Mouse (Mus musculus): Measurements from ENCODE around the gene Lrcol1. TPM values are rescaled to one million over a fixed set of nuclear protein-coding genes. Genes with fewer than 3 reads are reported as not detected.

Gene Lrcol1
- polyA plus RNA-seq, 1 experiment from 2014 or later: not detected

DNA sequence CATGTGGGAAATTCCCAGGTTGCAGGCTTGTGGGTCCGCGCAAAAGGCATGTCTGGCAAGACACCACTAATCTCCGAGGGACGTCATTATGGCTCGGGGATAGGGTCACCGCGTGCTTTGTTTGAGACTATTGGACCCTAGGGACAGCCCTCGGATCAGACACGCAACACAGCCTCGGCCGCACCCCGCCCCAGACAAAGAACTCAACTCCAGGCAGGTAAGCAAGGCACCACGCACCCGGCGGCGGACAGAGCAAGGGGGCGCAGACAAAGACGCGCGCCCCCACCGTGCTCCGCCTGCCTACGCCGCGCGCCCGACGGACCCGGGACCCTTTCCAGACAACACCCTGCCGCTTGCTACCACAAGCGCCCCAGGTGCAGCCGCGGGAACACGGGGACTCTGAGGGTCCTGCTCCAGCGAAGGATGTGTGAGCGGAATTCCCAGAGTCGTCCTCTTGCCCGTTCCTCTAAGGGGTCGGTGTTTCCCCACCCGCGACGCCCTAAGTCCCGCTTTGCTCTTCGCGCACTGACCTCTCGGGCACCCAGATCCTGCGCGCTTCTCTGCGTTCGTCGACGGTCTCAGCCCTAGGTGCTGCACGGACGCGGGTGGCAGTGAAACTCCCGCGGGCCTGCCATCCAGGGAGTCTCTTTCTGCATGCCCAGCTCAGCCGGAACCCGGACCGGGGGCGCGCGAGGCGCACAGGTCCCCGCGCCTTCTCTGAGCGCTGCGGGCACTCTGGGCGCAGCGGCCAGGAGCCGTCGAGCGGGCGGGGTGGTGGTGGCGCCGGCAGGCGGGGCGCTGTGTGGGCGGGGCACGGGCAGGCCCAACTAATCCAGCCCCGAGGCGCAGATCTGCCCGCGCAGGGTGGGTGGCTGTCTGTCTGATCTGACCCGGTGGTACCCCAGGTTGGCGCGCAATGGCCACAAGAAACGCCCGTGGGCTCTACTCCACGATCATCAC, 42.1 kb downstream of the Lrcol1 start:
- Histone ChIP-seq H3K4me2 (peak overlapping the region; percentile 68), H3K9me3 (replicated peaks) (no peaks in the 10 kb centered on the region), H3K4me3 (replicated peaks) (peak overlapping the region; percentile 72), H3K4me1 (peaks cover 38% of the 10 kb centered on the region), H3K36me3 (no peaks in the 10 kb centered on the region), H3K9ac (replicated peaks) (peak overlapping the region; percentile 67), H3K27me3 (replicated peaks) (peaks cover 4% of the 10 kb centered on the region; the same call in 1 of the 2 replicates), H3K27ac (replicated peaks) (peak overlapping the region; percentile 52)
- WGBS: under 1% methylated on average over 88 of the region's 90 CpGs
- ATAC-seq (ENCODE audit: low FRiP score): peak; percentile 84

DNA sequence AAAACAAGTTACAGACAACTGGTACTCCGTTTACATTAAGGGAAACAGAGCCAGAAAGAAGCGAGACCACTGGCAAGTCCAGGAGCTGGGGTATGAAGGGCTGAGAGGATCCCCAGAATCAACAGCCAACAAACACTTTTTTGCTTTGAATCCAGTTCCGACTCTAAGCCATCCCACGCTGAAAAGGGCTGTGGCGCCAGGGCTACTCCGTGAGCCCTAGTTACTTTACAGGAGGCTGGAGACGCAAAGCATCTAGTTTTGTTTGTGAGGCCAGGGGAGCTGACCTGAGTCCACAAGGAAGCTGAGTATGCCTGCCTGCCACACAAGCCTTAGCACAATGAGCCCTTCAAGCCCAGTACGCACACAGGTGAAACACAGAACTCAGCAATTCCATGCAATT, 42.8 kb downstream of the Lrcol1 start:
- ATAC-seq (ENCODE audit: low FRiP score): peak; percentile 5; the same call in 1 of the 2 replicates
- Histone ChIP-seq H3K27ac (replicated peaks) (no peak overlapping the region), H3K4me2 (peak overlapping the region; percentile 68), H3K9me3 (replicated peaks) (no peaks in the 10 kb centered on the region), H3K36me3 (no peaks in the 10 kb centered on the region), H3K27me3 (replicated peaks) (peaks cover 4% of the 10 kb centered on the region; the same call in 1 of the 2 replicates), H3K4me3 (replicated peaks) (peak overlapping the region; percentile 72), H3K9ac (replicated peaks) (peak overlapping the region; percentile 67), H3K4me1 (peaks cover 38% of the 10 kb centered on the region)
- 20% methylated on average over 8 of the region's 8 CpGs for WGBS

DNA sequence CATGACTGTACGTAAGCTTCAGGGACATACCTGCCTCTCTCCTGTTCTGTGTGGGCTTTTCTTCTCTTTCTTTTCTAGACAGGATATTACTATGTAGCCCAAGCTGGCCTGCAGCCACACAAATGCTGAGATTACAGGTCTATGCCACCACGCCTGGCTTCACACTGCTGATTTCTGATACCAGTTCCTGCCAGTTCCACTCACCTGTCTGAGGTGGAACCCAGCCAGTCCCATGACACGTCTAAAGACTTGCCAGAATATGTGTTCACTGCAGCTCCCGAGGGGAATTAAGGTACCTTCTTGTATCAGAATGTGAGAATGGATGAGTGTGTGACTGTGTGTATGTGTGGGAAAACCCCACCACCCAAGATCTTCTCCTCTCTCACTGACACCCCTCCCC, 46.1 kb downstream of the Lrcol1 start:
- no peak for ATAC-seq (ENCODE audit: low FRiP score)
- no peaks in the 10 kb centered on the region for H3K9me3 ChIP-seq (replicated peaks)
- H3K4me2 ChIP-seq: no peak overlapping the region
- 88% methylated on average over 4 of the region's 4 CpGs for WGBS
- H3K27me3 ChIP-seq (replicated peaks): peaks cover 4% of the 10 kb centered on the region; the same call in 1 of the 2 replicates
- peaks cover 20% of the 10 kb centered on the region for H3K4me1 ChIP-seq
- no peak overlapping the region for H3K9ac ChIP-seq (replicated peaks)
- H3K36me3 ChIP-seq: no peaks in the 10 kb centered on the region
- no peak overlapping the region for H3K4me3 ChIP-seq (replicated peaks)
- H3K27ac ChIP-seq (replicated peaks): no peak overlapping the region

DNA sequence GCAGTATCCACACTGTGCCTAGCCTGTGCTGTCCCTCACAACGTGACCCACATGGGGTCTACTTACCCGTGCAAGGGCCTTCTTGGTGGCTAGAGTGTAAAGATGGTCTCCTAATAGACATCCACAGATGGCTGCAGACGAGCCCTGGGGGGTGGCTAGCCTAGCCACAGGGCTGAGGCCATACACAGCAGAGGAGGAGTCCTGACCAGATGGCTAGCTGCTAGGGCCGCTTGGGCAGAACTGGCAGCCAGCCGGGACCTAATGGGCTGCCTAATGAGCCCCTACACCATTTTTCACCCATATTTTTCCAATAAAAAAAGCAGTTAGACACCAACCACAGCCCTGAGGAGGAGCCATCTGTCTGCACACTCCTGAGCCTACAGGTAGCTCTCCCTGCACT, 48.2 kb downstream of the Lrcol1 start:
- no peak overlapping the region for H3K27ac ChIP-seq (replicated peaks)
- H3K9me3 ChIP-seq (replicated peaks): no peaks in the 10 kb centered on the region
- H3K27me3 ChIP-seq (replicated peaks): peaks cover under 1% of the 10 kb centered on the region; the same call in 1 of the 2 replicates
- H3K36me3 ChIP-seq: 0 out of 2 replicates have a peak, but pooled peaks cover 2% of the 10 kb centered on the region
- H3K4me3 ChIP-seq (replicated peaks): no peak overlapping the region
- H3K4me1 ChIP-seq: peaks cover under 1% of the 10 kb centered on the region
- no peak overlapping the region for H3K4me2 ChIP-seq
- no peak overlapping the region for H3K9ac ChIP-seq (replicated peaks)
- WGBS: 44% methylated on average over 5 of the region's 5 CpGs
- ATAC-seq (ENCODE audit: low FRiP score): no peak

DNA sequence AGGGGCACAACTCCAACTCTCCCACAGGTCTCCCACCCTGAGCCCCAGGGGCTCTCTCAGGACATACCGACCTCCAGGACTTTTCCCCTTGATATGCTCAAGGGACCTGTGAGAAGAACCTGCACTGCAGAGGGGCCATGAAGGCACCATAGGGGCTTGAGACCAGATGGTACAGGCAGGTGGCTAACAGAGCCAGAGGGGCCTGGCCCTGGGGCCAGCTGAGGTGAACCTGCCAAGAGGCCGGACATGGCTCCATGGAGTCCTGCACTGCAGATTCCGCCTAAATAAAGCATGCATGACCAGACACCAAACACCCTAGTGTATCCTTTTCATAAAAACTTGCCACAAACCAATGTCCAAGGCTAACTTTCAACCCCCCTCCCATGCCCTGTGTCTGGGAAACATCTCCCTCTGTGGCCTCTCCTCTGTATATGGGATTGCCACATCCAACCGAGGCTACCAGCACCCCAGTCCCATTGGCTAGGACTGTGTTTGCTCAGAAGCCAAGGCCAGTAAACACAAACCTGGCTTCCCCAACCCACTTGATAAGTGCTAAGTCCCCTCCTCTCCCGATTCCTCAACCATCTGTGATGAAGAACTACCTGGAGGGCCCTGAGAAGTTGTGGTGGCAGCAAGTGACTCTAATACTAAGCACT, 50.6 kb downstream of the Lrcol1 start:
- H3K9ac ChIP-seq (replicated peaks): no peak overlapping the region
- H3K4me1 ChIP-seq: no peaks in the 10 kb centered on the region
- H3K27ac ChIP-seq (replicated peaks): no peak overlapping the region
- H3K9me3 ChIP-seq (replicated peaks): no peaks in the 10 kb centered on the region
- 85% methylated on average over 5 of the region's 5 CpGs for WGBS
- H3K36me3 ChIP-seq: 0 out of 2 replicates have a peak, but pooled peaks cover 2% of the 10 kb centered on the region
- H3K4me3 ChIP-seq (replicated peaks): no peak overlapping the region
- ATAC-seq (ENCODE audit: low FRiP score): no peak
- H3K4me2 ChIP-seq: no peak overlapping the region
- no peaks in the 10 kb centered on the region for H3K27me3 ChIP-seq (replicated peaks)

DNA sequence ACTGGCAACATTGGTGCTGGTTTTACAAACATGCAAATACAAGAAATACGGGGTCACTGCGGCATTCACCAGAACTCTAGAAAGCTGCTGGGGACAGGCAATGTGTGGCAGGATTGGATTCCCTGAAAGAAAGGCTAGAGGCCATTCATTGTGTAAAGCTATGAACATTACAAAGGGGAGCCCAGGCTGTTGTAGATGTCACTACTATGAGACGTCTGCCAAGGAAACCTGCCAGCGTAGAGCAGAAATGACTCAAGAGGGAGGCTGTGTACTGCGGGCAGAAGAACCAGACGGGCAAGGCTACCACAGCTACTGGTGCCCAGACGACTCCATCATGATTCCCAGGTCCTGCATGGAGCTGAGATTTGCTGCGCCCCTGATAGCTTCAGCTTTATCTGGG, 56.6 kb downstream of the Lrcol1 start:
- H3K36me3 ChIP-seq: 0 out of 2 replicates have a peak, but pooled peaks cover under 1% of the 10 kb centered on the region
- H3K27me3 ChIP-seq (replicated peaks): no peaks in the 10 kb centered on the region
- H3K4me1 ChIP-seq: peaks cover 12% of the 10 kb centered on the region
- H3K9me3 ChIP-seq (replicated peaks): no peaks in the 10 kb centered on the region
- 68% methylated on average over 8 of the region's 8 CpGs for WGBS
- no peak overlapping the region for H3K27ac ChIP-seq (replicated peaks)
- ATAC-seq (ENCODE audit: low FRiP score): no peak
- H3K4me3 ChIP-seq (replicated peaks): no peak overlapping the region
- no peak overlapping the region for H3K9ac ChIP-seq (replicated peaks)
- H3K4me2 ChIP-seq: no peak overlapping the region

DNA sequence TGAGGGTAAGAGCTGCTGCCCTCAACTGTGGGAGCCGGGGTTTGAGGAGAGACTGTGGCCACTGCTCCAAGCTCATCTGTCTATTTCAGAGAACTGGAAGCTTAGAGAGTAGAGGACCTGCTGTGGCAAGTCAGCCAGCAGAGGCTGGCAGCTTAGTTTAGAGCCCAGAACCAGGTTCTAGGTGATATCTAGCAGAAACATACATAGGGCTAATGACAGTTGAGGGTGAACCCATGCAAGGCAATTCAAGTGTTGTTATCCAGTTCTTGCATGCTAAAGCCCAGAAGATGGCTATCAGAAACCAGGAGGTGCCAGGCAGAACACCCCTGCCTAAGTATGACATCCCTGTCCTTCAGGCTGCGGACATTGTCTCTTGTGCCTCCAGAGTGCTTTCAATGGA, 58.0 kb downstream of the Lrcol1 start:
- Histone ChIP-seq H3K9ac (replicated peaks) (no peak overlapping the region), H3K27ac (replicated peaks) (no peak overlapping the region), H3K27me3 (replicated peaks) (no peaks in the 10 kb centered on the region), H3K36me3 (no peaks in the 10 kb centered on the region), H3K4me3 (replicated peaks) (no peak overlapping the region), H3K4me1 (peaks cover 24% of the 10 kb centered on the region), H3K4me2 (no peak overlapping the region), H3K9me3 (replicated peaks) (no peaks in the 10 kb centered on the region)
- no peak for ATAC-seq (ENCODE audit: low FRiP score)
- 95% methylated on average over 2 of the region's 2 CpGs for WGBS

DNA sequence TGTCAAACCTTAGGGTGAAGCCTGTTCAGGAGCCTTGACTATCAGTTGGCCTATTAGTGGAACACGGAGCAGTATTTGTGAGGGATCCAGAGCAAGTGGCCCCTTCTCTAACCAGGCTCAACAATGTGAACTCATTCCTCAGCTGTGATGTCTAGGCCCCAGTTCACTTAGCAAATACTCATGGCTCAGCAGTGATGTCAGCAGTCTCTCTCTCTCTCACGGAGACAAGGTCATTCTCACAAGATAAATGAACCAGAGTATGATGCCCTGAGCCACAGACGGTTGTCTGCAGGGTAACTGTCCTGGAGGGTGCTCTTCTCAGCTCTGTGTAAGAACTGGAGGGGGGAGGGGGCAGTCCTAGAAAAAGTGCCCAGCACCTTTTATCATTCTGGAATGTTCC, 59.4 kb downstream of the Lrcol1 start:
- ATAC-seq (ENCODE audit: low FRiP score): no peak
- Histone ChIP-seq H3K4me1 (peaks cover 30% of the 10 kb centered on the region), H3K4me2 (no peak overlapping the region), H3K36me3 (no peaks in the 10 kb centered on the region), H3K27ac (replicated peaks) (no peak overlapping the region), H3K9ac (replicated peaks) (no peak overlapping the region), H3K4me3 (replicated peaks) (no peak overlapping the region), H3K27me3 (replicated peaks) (no peaks in the 10 kb centered on the region), H3K9me3 (replicated peaks) (no peaks in the 10 kb centered on the region)
- 41% methylated on average over 3 of the region's 3 CpGs for WGBS

Other genes starting within 250 kb of the Lrcol1 start
- gene Plcxd1, start 244.8 kb upstream of the Lrcol1 start, polyA plus RNA-seq (2015; fragmentation: Nextera tagmentation; extraction: Ambion mirVana): 6.4 and 7.5 TPM in 2 replicates
- gene Gtpbp6, start 236.5 kb upstream of the Lrcol1 start, polyA plus RNA-seq (2015; fragmentation: Nextera tagmentation; extraction: Ambion mirVana): 59.2 and 68.3 TPM in 2 replicates
- gene Zfp605, start 234.6 kb upstream of the Lrcol1 start, polyA plus RNA-seq (2015; fragmentation: Nextera tagmentation; extraction: Ambion mirVana): 13.0 and 13.6 TPM in 2 replicates
- 67.4 and 77.4 TPM in 2 replicates for gene Chfr, start 208.9 kb upstream of the Lrcol1 start, polyA plus RNA-seq (2015; fragmentation: Nextera tagmentation; extraction: Ambion mirVana)
- 20.1 and 23.6 TPM in 2 replicates for gene Golga3, start 168.0 kb upstream of the Lrcol1 start, polyA plus RNA-seq (2015; fragmentation: Nextera tagmentation; extraction: Ambion mirVana)
- 19.3 and 23.7 TPM in 2 replicates for gene Ankle2, start 113.7 kb upstream of the Lrcol1 start, polyA plus RNA-seq (2015; fragmentation: Nextera tagmentation; extraction: Ambion mirVana)
- gene Pgam5, start 74.8 kb upstream of the Lrcol1 start, polyA plus RNA-seq (2015; fragmentation: Nextera tagmentation; extraction: Ambion mirVana): 95.5 and 99.0 TPM in 2 replicates
- gene Pxmp2, start 58.5 kb upstream of the Lrcol1 start, polyA plus RNA-seq (2015; fragmentation: Nextera tagmentation; extraction: Ambion mirVana): 11.7 and 14.6 TPM in 2 replicates
- gene Pole, start 58.4 kb upstream of the Lrcol1 start, polyA plus RNA-seq (2015; fragmentation: Nextera tagmentation; extraction: Ambion mirVana): 6.1 and 10.9 TPM in 2 replicates
- gene P2rx2, start 1.5 kb upstream of the Lrcol1 start, polyA plus RNA-seq (2015; fragmentation: Nextera tagmentation; extraction: Ambion mirVana): 9.8 and 11.3 TPM in 2 replicates
- gene Fbrsl1, start 103.8 kb downstream of the Lrcol1 start, polyA plus RNA-seq (2015; fragmentation: Nextera tagmentation; extraction: Ambion mirVana): 16.7 and 19.7 TPM in 2 replicates
- 19.4 and 23.3 TPM in 2 replicates for gene Galnt9, start 199.6 kb downstream of the Lrcol1 start, polyA plus RNA-seq (2015; fragmentation: Nextera tagmentation; extraction: Ambion mirVana)

Measured in neural tube, embryonic 15.5 days (tissue).